Mouse (Mus musculus): ENCODE results near the gene Arhgap33. TPM values are rescaled to one million over a fixed set of nuclear protein-coding genes. Genes with fewer than 3 reads are reported as not detected.

Arhgap33 gene
- polyA plus RNA-seq, 1 experiment from 2014 or later, result 10.1 TPM

- under 1% methylated on average over 44 of the region's 44 CpGs for WGBS
- H3K4me3 ChIP-seq, result peak within 1 kb of the TSS; percentile 66
- H3K27ac ChIP-seq (ENCODE audit: poor library complexity, severe bottlenecking), result peak within 1 kb of the TSS; percentile 95
- no peaks in the 10 kb centered on the region for H3K9me3 ChIP-seq (replicated peaks)
- peaks cover 12% of the 10 kb centered on the region for H3K4me1 ChIP-seq (replicated peaks)
- peak within 1 kb of the TSS; percentile 82 for H3K4me2 ChIP-seq
- H3K9ac ChIP-seq, result peak within 1 kb of the TSS; percentile 81
- H3K36me3 ChIP-seq, result peaks cover 50% of the 10 kb centered on the region
- peak; percentile 95 for ATAC-seq (ENCODE audit: insufficient number of reproducible peaks, low FRiP score)
- no peaks in the 10 kb centered on the region for H3K27me3 ChIP-seq (replicated peaks)
Measured at GRCm38 (mm10) chr7:30552102-30553020, 17.5 kb upstream of the Arhgap33 start, which contains the start of the genes Hspb6 and Proser3. Hspb6 (plus strand) TSS chr7:30552178. Proser3 (minus strand) TSS chr7:30552299.

GRCm38 (mm10) chr7:30551445-30552101, 16.7 kb upstream of the Arhgap33 start:
- Histone ChIP-seq H3K27ac (ENCODE audit: poor library complexity, severe bottlenecking) (peak overlapping the region; percentile 95), H3K36me3 (peaks cover 42% of the 10 kb centered on the region), H3K4me3 (peak overlapping the region; percentile 66), H3K9ac (peak overlapping the region; percentile 81), H3K4me1 (replicated peaks) (peaks cover 12% of the 10 kb centered on the region), H3K4me2 (peak overlapping the region; percentile 54), H3K9me3 (replicated peaks) (no peaks in the 10 kb centered on the region), H3K27me3 (replicated peaks) (no peaks in the 10 kb centered on the region)
- ATAC-seq (ENCODE audit: insufficient number of reproducible peaks, low FRiP score), result peak; percentile 71
- 4% methylated on average over 10 of the region's 10 CpGs for WGBS

GRCm38 (mm10) chr7:30550603-30551002, 15.7 kb upstream of the Arhgap33 start:
- no peak overlapping the region for H3K4me2 ChIP-seq

GRCm38 (mm10) chr7:30549880-30550279, 15.0 kb upstream of the Arhgap33 start:
- ATAC-seq (ENCODE audit: insufficient number of reproducible peaks, low FRiP score), result no peak
- Histone ChIP-seq H3K4me2 (no peak overlapping the region), H3K4me3 (no peak overlapping the region), H3K36me3 (peaks cover 39% of the 10 kb centered on the region), H3K4me1 (replicated peaks) (peaks cover 12% of the 10 kb centered on the region), H3K27me3 (replicated peaks) (no peaks in the 10 kb centered on the region), H3K9ac (no peak overlapping the region), H3K27ac (ENCODE audit: poor library complexity, severe bottlenecking) (no peak overlapping the region), H3K9me3 (replicated peaks) (no peaks in the 10 kb centered on the region)
- WGBS, result 71% methylated on average over 2 of the region's 2 CpGs

More at GRCm38 (mm10) chr7:30550603-30551002, 15.7 kb upstream of the Arhgap33 start:
- Histone ChIP-seq H3K4me3 (no peak overlapping the region), H3K27me3 (replicated peaks) (no peaks in the 10 kb centered on the region), H3K4me1 (replicated peaks) (peaks cover 12% of the 10 kb centered on the region), H3K9ac (no peak overlapping the region), H3K27ac (ENCODE audit: poor library complexity, severe bottlenecking) (no peak overlapping the region), H3K9me3 (replicated peaks) (no peaks in the 10 kb centered on the region), H3K36me3 (peaks cover 41% of the 10 kb centered on the region)
- no peak for ATAC-seq (ENCODE audit: insufficient number of reproducible peaks, low FRiP score)
- 95% methylated on average over 1 of the region's 1 CpGs for WGBS

- no peak for ATAC-seq (ENCODE audit: insufficient number of reproducible peaks, low FRiP score)
- no peaks in the 10 kb centered on the region for H3K4me1 ChIP-seq (replicated peaks)
- no peaks in the 10 kb centered on the region for H3K9me3 ChIP-seq (replicated peaks)
- no peak overlapping the region for H3K4me3 ChIP-seq
- 89% methylated on average over 2 of the region's 2 CpGs for WGBS
- H3K9ac ChIP-seq, result no peak overlapping the region
- H3K27me3 ChIP-seq (replicated peaks), result no peaks in the 10 kb centered on the region
- no peak overlapping the region for H3K27ac ChIP-seq (ENCODE audit: poor library complexity, severe bottlenecking)
- H3K4me2 ChIP-seq, result no peak overlapping the region
- H3K36me3 ChIP-seq, result peaks cover 73% of the 10 kb centered on the region
Measured at GRCm38 (mm10) chr7:30544327-30544726, 9.5 kb upstream of the Arhgap33 start.

- Histone ChIP-seq H3K36me3 (peaks cover 55% of the 10 kb centered on the region), H3K4me3 (no peak overlapping the region), H3K4me1 (replicated peaks) (peaks cover 3% of the 10 kb centered on the region), H3K9ac (no peak overlapping the region), H3K4me2 (no peak overlapping the region), H3K9me3 (replicated peaks) (no peaks in the 10 kb centered on the region), H3K27me3 (replicated peaks) (no peaks in the 10 kb centered on the region), H3K27ac (ENCODE audit: poor library complexity, severe bottlenecking) (no peak overlapping the region)
- ATAC-seq (ENCODE audit: insufficient number of reproducible peaks, low FRiP score), result no peak
- WGBS, result 88% methylated on average over 7 of the region's 7 CpGs
Measured at GRCm38 (mm10) chr7:30540572-30540971, 5.7 kb upstream of the Arhgap33 start.

- no peak overlapping the region for H3K27ac ChIP-seq (ENCODE audit: poor library complexity, severe bottlenecking)
- 0 out of 2 replicates have a peak, but pooled peaks cover 11% of the 10 kb centered on the region for H3K27me3 ChIP-seq (replicated peaks)
- H3K4me3 ChIP-seq, result peak overlapping the region; percentile 74
- no peak; the same call in 1 of the 2 replicates for ATAC-seq (ENCODE audit: insufficient number of reproducible peaks, low FRiP score)
- H3K4me2 ChIP-seq, result peak overlapping the region; percentile 96
- peak overlapping the region; percentile 80 for H3K9ac ChIP-seq
- H3K4me1 ChIP-seq (replicated peaks), result peaks cover 33% of the 10 kb centered on the region
- H3K36me3 ChIP-seq, result peaks cover 32% of the 10 kb centered on the region
- no peaks in the 10 kb centered on the region for H3K9me3 ChIP-seq (replicated peaks)
- 9% methylated on average over 26 of the region's 26 CpGs for WGBS
Measured at GRCm38 (mm10) chr7:30533941-30534632, 773 bp downstream of the Arhgap33 start.

GRCm38 (mm10) chr7:30532931-30533330, 1.9 kb downstream of the Arhgap33 start:
- WGBS, result 36% methylated on average over 8 of the region's 8 CpGs
- Histone ChIP-seq H3K9me3 (replicated peaks) (no peaks in the 10 kb centered on the region), H3K9ac (peak overlapping the region; percentile 15; the same call in 1 of the 2 replicates), H3K4me2 (peak overlapping the region; percentile 96), H3K4me1 (replicated peaks) (peaks cover 33% of the 10 kb centered on the region), H3K27ac (ENCODE audit: poor library complexity, severe bottlenecking) (no peak overlapping the region), H3K36me3 (peaks cover 38% of the 10 kb centered on the region), H3K4me3 (no peak overlapping the region), H3K27me3 (replicated peaks) (0 out of 2 replicates have a peak, but pooled peaks cover 11% of the 10 kb centered on the region)
- ATAC-seq (ENCODE audit: insufficient number of reproducible peaks, low FRiP score), result no peak

- Histone ChIP-seq H3K36me3 (peaks cover 50% of the 10 kb centered on the region), H3K27ac (ENCODE audit: poor library complexity, severe bottlenecking) (no peak overlapping the region)
- 76% methylated on average over 9 of the region's 9 CpGs for WGBS
Measured at GRCm38 (mm10) chr7:30531291-30531815, 3.5 kb downstream of the Arhgap33 start.

GRCm38 (mm10) chr7:30526981-30527380, 7.9 kb downstream of the Arhgap33 start:
- H3K9me3 ChIP-seq (replicated peaks), result no peaks in the 10 kb centered on the region
- peaks cover 78% of the 10 kb centered on the region for H3K36me3 ChIP-seq
- H3K27ac ChIP-seq (ENCODE audit: poor library complexity, severe bottlenecking), result no peak overlapping the region
- no peak overlapping the region for H3K4me2 ChIP-seq
- WGBS, result 80% methylated on average over 14 of the region's 14 CpGs
- H3K9ac ChIP-seq, result no peak overlapping the region
- peaks cover 18% of the 10 kb centered on the region for H3K4me1 ChIP-seq (replicated peaks)
- H3K4me3 ChIP-seq, result no peak overlapping the region
- no peak for ATAC-seq (ENCODE audit: insufficient number of reproducible peaks, low FRiP score)
- peaks cover 26% of the 10 kb centered on the region for H3K27me3 ChIP-seq (replicated peaks)

More at GRCm38 (mm10) chr7:30531291-30531815, 3.5 kb downstream of the Arhgap33 start:
- peaks cover 39% of the 10 kb centered on the region for H3K4me1 ChIP-seq (replicated peaks)
- no peaks in the 10 kb centered on the region for H3K9me3 ChIP-seq (replicated peaks)
- H3K4me2 ChIP-seq, result no peak overlapping the region
- H3K4me3 ChIP-seq, result no peak overlapping the region
- no peak overlapping the region for H3K9ac ChIP-seq
- H3K27me3 ChIP-seq (replicated peaks), result 0 out of 2 replicates have a peak, but pooled peaks cover 11% of the 10 kb centered on the region
- ATAC-seq (ENCODE audit: insufficient number of reproducible peaks, low FRiP score), result no peak
